Mouse (Mus musculus) liver, embryonic 13.5 days (tissue): ENCODE results near the gene Pias3. TPM values are rescaled to one million over a fixed set of nuclear protein-coding genes. Genes with fewer than 3 reads are reported as not detected.

ENCODE experiments used
- ATAC-seq: fragments of 200-750 bp; cut with Nextera tagmentation; 2 replicates; pipeline ENCODE4 v1.8.0; 2017; ENCODE audit warnings: low read depth, mild to moderate bottlenecking, moderate number of reproducible peaks, moderate library complexity
- DNase-seq: peaks from one replicate; pipeline ENCODE4 v3.0.0; 2022
- H3K27ac ChIP-seq: fragments of 300-500 bp; sonication (generic); 2 replicates; pipeline ENCODE4 v1.5.1; 2015; ENCODE audit warnings: moderate library complexity, mild to moderate bottlenecking, inconsistent platforms
- H3K27me3 ChIP-seq: fragments of 300-500 bp; sonication (generic); 2 replicates; pipeline ENCODE4 v1.6.1; 2015; ENCODE audit warnings: mild to moderate bottlenecking, inconsistent platforms
- H3K36me3 ChIP-seq: fragments of 300-500 bp; sonication (generic); 2 replicates; pipeline ENCODE4 v1.6.1; 2015; ENCODE audit warnings: mild to moderate bottlenecking, inconsistent platforms
- H3K4me1 ChIP-seq: fragments of 300-500 bp; sonication (generic); replicated peaks from 2 replicates; pipeline ENCODE4 v1.6.1; 2015; ENCODE audit warnings: inconsistent platforms
- H3K4me2 ChIP-seq: fragments of 300-500 bp; sonication (generic); 2 replicates; pipeline ENCODE4 v1.6.1; 2015; ENCODE audit warnings: inconsistent platforms, mild to moderate bottlenecking, moderate library complexity
- H3K4me3 ChIP-seq: fragments of 300-500 bp; sonication (generic); replicated peaks from 2 replicates; pipeline ENCODE4 v1.5.1; 2015; ENCODE audit warnings: mild to moderate bottlenecking, inconsistent platforms
- H3K9ac ChIP-seq: fragments of 300-500 bp; sonication (generic); 2 replicates; pipeline ENCODE4 v1.6.1; 2015; ENCODE audit warnings: mild to moderate bottlenecking, inconsistent platforms
- H3K9me3 ChIP-seq: fragments of 300-500 bp; sonication (generic); replicated peaks from 2 replicates; pipeline ENCODE4 v1.6.1; 2016; ENCODE audit warnings: inconsistent platforms
- WGBS: fragments of 180-500 bp; shearing (Covaris S2); methylation state at CpG from one replicate; pipeline ENCODE4 v1.1.7; 2015; ENCODE audit not compliant: insufficient replicate concordance; 5-methylcytosine and 5-hydroxymethylcytosine counted together
- polyA plus RNA-seq: library from polyadenylated mRNA; unstranded; fragments of >200 nt; fragmentation: Nextera tagmentation; extraction: Ambion mirVana; gene quantifications from 2 replicates; pipeline ENCODE4 v1.2.1, GENCODE M21; 2015

Gene Pias3
- polyA plus RNA-seq, 1 experiment from 2014 or later: 6.1 TPM

- peaks cover 13% of the 10 kb centered on the region for H3K4me1 ChIP-seq
- H3K4me2 ChIP-seq: peak within 1 kb of the TSS; percentile 68
- WGBS: 5% methylated on average over 42 of the region's 42 CpGs
- peak within 1 kb of the TSS; percentile 56 for H3K9ac ChIP-seq
- no peak within 1 kb of the TSS for H3K27ac ChIP-seq
- ATAC-seq (peak; percentile 84), DNase-seq (peak; percentile 66)
- H3K27me3 ChIP-seq: peaks cover 22% of the 10 kb centered on the region
- peaks cover 46% of the 10 kb centered on the region for H3K36me3 ChIP-seq
- H3K4me3 ChIP-seq: peak within 1 kb of the TSS; percentile 48
- no peaks in the 10 kb centered on the region for H3K9me3 ChIP-seq
Measured at GRCm38 (mm10) chr3:96707903-96708683, 11.9 kb downstream of the Pias3 start, which contains the start of gene Nudt17. Gene Nudt17, minus strand, starts transcription at chr3:96708562.

- 47% methylated on average over 2 of the region's 2 CpGs for WGBS
- ATAC-seq: no peak
- H3K9ac ChIP-seq: peak overlapping the region; percentile 56
Measured at GRCm38 (mm10) chr3:96708684-96709064, 12.5 kb downstream of the Pias3 start.

GRCm38 (mm10) chr3:96714286-96714685 is 18.1 kb downstream of the Pias3 start:
- no peak overlapping the region for H3K4me2 ChIP-seq
- no peaks in the 10 kb centered on the region for H3K27me3 ChIP-seq
- H3K4me3 ChIP-seq: no peak overlapping the region
- WGBS: 85% methylated on average over 5 of the region's 5 CpGs
- H3K36me3 ChIP-seq: peaks cover 90% of the 10 kb centered on the region
- ATAC-seq: no peak
- H3K4me1 ChIP-seq: 0 out of 2 replicates have a peak, but pooled peaks cover 5% of the 10 kb centered on the region
- H3K9me3 ChIP-seq: no peaks in the 10 kb centered on the region
- DNase-seq: no peak
- no peak overlapping the region for H3K27ac ChIP-seq
- H3K9ac ChIP-seq: no peak overlapping the region

More at GRCm38 (mm10) chr3:96708684-96709064, 12.5 kb downstream of the Pias3 start:
- H3K27ac ChIP-seq: no peak overlapping the region
- DNase-seq: no peak
- peaks cover 13% of the 10 kb centered on the region for H3K4me1 ChIP-seq
- H3K4me3 ChIP-seq: 0 out of 2 replicates have a peak overlapping the region, but pooled peaks have one; percentile 48
- H3K4me2 ChIP-seq: peak overlapping the region; percentile 68
- H3K9me3 ChIP-seq: no peaks in the 10 kb centered on the region
- H3K27me3 ChIP-seq: peaks cover 22% of the 10 kb centered on the region
- peaks cover 46% of the 10 kb centered on the region for H3K36me3 ChIP-seq

GRCm38 (mm10) chr3:96715854-96716253 is 19.7 kb downstream of the Pias3 start:
- H3K27ac ChIP-seq: no peak overlapping the region
- no peaks in the 10 kb centered on the region for H3K9me3 ChIP-seq
- no peak for DNase-seq
- H3K27me3 ChIP-seq: no peaks in the 10 kb centered on the region
- no peak for ATAC-seq
- H3K9ac ChIP-seq: no peak overlapping the region
- peaks cover 92% of the 10 kb centered on the region for H3K36me3 ChIP-seq
- no peak overlapping the region for H3K4me3 ChIP-seq
- no peak overlapping the region for H3K4me2 ChIP-seq
- H3K4me1 ChIP-seq: 0 out of 2 replicates have a peak, but pooled peaks cover 5% of the 10 kb centered on the region
- whole genome bisulfite sequencing: 13% methylated on average over 2 of the region's 2 CpGs

- Histone ChIP-seq H3K4me2 (no peak overlapping the region), H3K36me3 (peaks cover 92% of the 10 kb centered on the region), H3K4me1 (peaks cover 26% of the 10 kb centered on the region), H3K9me3 (no peaks in the 10 kb centered on the region), H3K27ac (no peak overlapping the region), H3K4me3 (no peak overlapping the region), H3K9ac (no peak overlapping the region), H3K27me3 (no peaks in the 10 kb centered on the region)
- ATAC-seq (no peak), DNase-seq (no peak)
- 61% methylated on average over 14 of the region's 14 CpGs for WGBS
Measured at GRCm38 (mm10) chr3:96719173-96719572, 23.0 kb downstream of the Pias3 start.

- peak within 1 kb of the TSS; percentile 90 for H3K27ac ChIP-seq
- peak; percentile 98 for ATAC-seq
- H3K4me3 ChIP-seq: peak within 1 kb of the TSS; percentile 96
- peak within 1 kb of the TSS; percentile 87 for H3K4me2 ChIP-seq
- DNase-seq: peak; percentile 96
- H3K4me1 ChIP-seq: peaks cover 54% of the 10 kb centered on the region
- no peaks in the 10 kb centered on the region for H3K27me3 ChIP-seq
- peak within 1 kb of the TSS; percentile 94 for H3K9ac ChIP-seq
- H3K9me3 ChIP-seq: no peaks in the 10 kb centered on the region
- peaks cover 26% of the 10 kb centered on the region for H3K36me3 ChIP-seq
- WGBS: under 1% methylated on average over 51 of the region's 52 CpGs
Measured at GRCm38 (mm10) chr3:96727343-96727827, 31.2 kb downstream of the Pias3 start, which contains the start of the genes Polr3c and Rnf115. Gene Polr3c, minus strand, starts transcription at chr3:96727628. Gene Rnf115, plus strand, starts transcription at chr3:96727664.

GRCm38 (mm10) chr3:96727828-96728633 is 31.8 kb downstream of the Pias3 start:
- H3K4me3 ChIP-seq: peak overlapping the region; percentile 96
- under 1% methylated on average over 42 of the region's 42 CpGs for WGBS
- peak; percentile 44 for ATAC-seq
- peaks cover 48% of the 10 kb centered on the region for H3K4me1 ChIP-seq
- H3K36me3 ChIP-seq: peaks cover 19% of the 10 kb centered on the region
- H3K9ac ChIP-seq: peak overlapping the region; percentile 94
- peak overlapping the region; percentile 87 for H3K4me2 ChIP-seq
- H3K27me3 ChIP-seq: no peaks in the 10 kb centered on the region
- no peaks in the 10 kb centered on the region for H3K9me3 ChIP-seq
- peak overlapping the region; percentile 90 for H3K27ac ChIP-seq
- peak; percentile 10 for DNase-seq

- H3K9ac ChIP-seq: peak overlapping the region; percentile 94
- WGBS: 50% methylated on average over 7 of the region's 7 CpGs
- H3K27ac ChIP-seq: peak overlapping the region; percentile 90
- no peaks in the 10 kb centered on the region for H3K9me3 ChIP-seq
- H3K4me3 ChIP-seq: peak overlapping the region; percentile 96
- peaks cover 11% of the 10 kb centered on the region for H3K36me3 ChIP-seq
- DNase-seq (no peak), ATAC-seq (no peak)
- peaks cover 42% of the 10 kb centered on the region for H3K4me1 ChIP-seq
- no peaks in the 10 kb centered on the region for H3K27me3 ChIP-seq
- peak overlapping the region; percentile 87 for H3K4me2 ChIP-seq
Measured at GRCm38 (mm10) chr3:96728634-96729402, 32.6 kb downstream of the Pias3 start.

- ATAC-seq: no peak
- Histone ChIP-seq H3K27me3 (no peaks in the 10 kb centered on the region), H3K9me3 (no peaks in the 10 kb centered on the region), H3K9ac (no peak overlapping the region), H3K27ac (no peak overlapping the region), H3K4me1 (peaks cover 47% of the 10 kb centered on the region), H3K36me3 (peaks cover 7% of the 10 kb centered on the region; the same call in 1 of the 2 replicates), H3K4me2 (no peak overlapping the region), H3K4me3 (no peak overlapping the region)
- DNase-seq: no peak
- WGBS: 43% methylated on average over 3 of the region's 3 CpGs
Measured at GRCm38 (mm10) chr3:96729403-96729784, 33.2 kb downstream of the Pias3 start.

- Histone ChIP-seq H3K27ac (no peak overlapping the region), H3K9ac (no peak overlapping the region), H3K4me1 (peaks cover 47% of the 10 kb centered on the region), H3K27me3 (no peaks in the 10 kb centered on the region), H3K9me3 (no peaks in the 10 kb centered on the region), H3K4me3 (no peak overlapping the region), H3K4me2 (no peak overlapping the region), H3K36me3 (no peaks in the 10 kb centered on the region)
- WGBS: 42% methylated on average over 5 of the region's 5 CpGs
- DNase-seq (no peak), ATAC-seq (no peak)
Measured at GRCm38 (mm10) chr3:96730785-96731184, 34.6 kb downstream of the Pias3 start.
